Mouse (Mus musculus): Measurements from ENCODE around the gene Zfp239. TPM values are rescaled to one million over a fixed set of nuclear protein-coding genes. Genes with fewer than 3 reads are reported as not detected.
A peak's percentile ranks its signal among the peaks of the same experiment; 100 is the strongest.
"Not testable (repeated sequence)": the region's sequence is repeated elsewhere in the genome, so short reads cannot be mapped to it uniquely, and the experiment has no call there.

Zfp239 gene
- polyA plus RNA-seq (2012; ENCODE audit: insufficient read depth, insufficient read length, missing spikeins), result 0.36 and 0.71 TPM in 2 replicates

- peak within 1 kb of the TSS; percentile 87 for H3K4me3 ChIP-seq (ENCODE audit: insufficient read depth, low read depth, low read length)
- peaks cover 5% of the 10 kb centered on the region for H3K4me1 ChIP-seq (ENCODE audit: control insufficient read depth, insufficient read depth, insufficient read length, low read length)
- H3K27ac ChIP-seq (replicated peaks; ENCODE audit: low read depth, low read length), result no peak within 1 kb of the TSS
These were observed at the start of gene Zfp239 for GRCm38 (mm10) chr6:117861848-117862247. Zfp239 (plus strand) TSS chr6:117862100.

GRCm38 (mm10) chr6:117814681-117815080 is 47.2 kb upstream of the Zfp239 start:
- Histone ChIP-seq H3K27ac (replicated peaks; ENCODE audit: low read depth, low read length) (no peak overlapping the region), H3K4me1 (ENCODE audit: control insufficient read depth, insufficient read depth, insufficient read length, low read length) (0 out of 2 replicates have a peak, but pooled peaks cover 3% of the 10 kb centered on the region), H3K4me3 (ENCODE audit: insufficient read depth, low read depth, low read length) (no peak overlapping the region)

DNA sequence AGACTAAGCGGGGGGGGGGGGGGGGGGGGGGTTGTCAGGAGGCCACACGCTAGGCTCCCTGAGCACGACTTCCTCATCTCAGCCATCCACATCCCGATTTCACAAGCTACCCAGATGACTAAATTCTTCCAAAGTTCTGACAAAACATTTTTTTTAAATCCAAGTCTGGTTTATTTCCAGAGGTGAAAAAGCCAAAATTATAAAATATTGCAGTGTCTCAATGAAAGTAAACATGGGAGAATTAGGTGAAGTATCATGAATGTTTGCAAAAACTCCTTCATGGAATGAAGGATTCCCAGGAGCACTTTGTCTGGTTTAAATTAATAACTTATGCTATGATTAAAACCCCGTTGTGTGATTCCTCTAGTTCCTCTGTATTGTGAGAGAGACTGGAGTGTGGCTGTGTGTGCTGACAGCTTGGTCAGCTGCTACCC is 44.8 kb upstream of the Zfp239 start:
- Histone ChIP-seq H3K27ac (replicated peaks; ENCODE audit: low read depth, low read length) (no peak overlapping the region), H3K4me1 (ENCODE audit: control insufficient read depth, insufficient read depth, insufficient read length, low read length) (0 out of 2 replicates have a peak, but pooled peaks cover 3% of the 10 kb centered on the region), H3K4me3 (ENCODE audit: insufficient read depth, low read depth, low read length) (no peak overlapping the region)

DNA sequence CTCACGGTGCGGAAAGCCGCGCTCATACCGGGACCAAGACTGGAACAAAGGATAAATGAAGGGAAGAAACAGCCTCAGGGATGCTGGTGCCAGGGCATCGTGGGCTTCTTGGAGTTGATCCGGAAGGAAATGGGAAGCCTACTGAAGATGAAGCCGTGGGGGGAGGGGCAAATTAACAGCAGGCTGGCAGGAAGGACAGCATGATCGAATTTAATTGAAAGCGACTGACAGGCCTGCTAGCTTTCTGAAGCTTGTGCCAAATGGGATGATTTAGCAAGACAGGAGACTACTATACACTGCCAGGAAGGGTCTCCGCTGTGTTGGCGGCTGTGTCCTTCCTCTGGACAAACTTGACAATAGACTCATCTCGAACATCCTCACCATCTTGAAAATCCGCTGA is 41.6 kb upstream of the Zfp239 start:
- Histone ChIP-seq H3K4me1 (ENCODE audit: control insufficient read depth, insufficient read depth, insufficient read length, low read length) (0 out of 2 replicates have a peak, but pooled peaks cover 3% of the 10 kb centered on the region), H3K27ac (replicated peaks; ENCODE audit: low read depth, low read length) (no peak overlapping the region), H3K4me3 (ENCODE audit: insufficient read depth, low read depth, low read length) (no peak overlapping the region)

DNA sequence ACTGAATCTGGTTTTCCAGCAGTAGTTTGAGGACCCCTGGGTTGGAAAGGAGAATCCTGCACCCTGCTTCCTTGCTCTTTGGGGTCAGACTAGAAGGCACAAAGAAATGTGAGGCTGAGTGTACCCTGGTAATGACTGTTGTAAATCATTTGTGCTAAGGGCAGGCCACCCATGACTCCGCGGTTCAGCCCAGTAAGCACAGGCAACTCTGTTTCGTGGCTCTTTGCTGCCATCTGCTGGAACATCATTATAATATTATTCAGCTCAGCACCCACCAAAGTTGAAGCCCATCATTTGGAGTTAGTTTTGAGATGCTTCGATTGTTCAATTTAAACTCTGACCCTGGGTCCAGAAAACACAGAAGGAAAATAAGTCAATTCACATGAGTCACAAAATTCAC is 36.5 kb upstream of the Zfp239 start:
- Histone ChIP-seq H3K4me1 (ENCODE audit: control insufficient read depth, insufficient read depth, insufficient read length, low read length) (no peaks in the 10 kb centered on the region), H3K27ac (replicated peaks; ENCODE audit: low read depth, low read length) (no peak overlapping the region)

DNA sequence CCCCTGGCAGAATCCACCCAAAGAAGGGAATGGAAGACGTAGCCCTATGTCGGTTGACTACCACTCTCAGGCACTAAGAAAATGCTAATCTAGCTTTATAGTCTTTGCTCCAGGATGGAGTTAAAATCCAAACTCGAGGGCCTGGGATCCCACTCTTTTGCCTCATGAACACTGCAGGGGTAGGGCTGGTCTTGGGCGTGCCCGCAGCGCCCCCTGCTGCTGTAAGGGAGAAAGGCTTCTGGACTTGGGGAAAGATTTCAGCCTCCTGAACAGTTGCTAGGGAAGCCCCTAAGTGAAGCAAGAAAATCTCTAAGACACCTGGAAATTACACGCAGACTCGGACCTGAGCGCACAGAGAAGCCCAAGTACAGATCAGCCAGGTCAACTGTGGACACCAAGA is 33.6 kb upstream of the Zfp239 start:
- Histone ChIP-seq H3K4me1 (ENCODE audit: control insufficient read depth, insufficient read depth, insufficient read length, low read length) (no peaks in the 10 kb centered on the region), H3K4me3 (ENCODE audit: insufficient read depth, low read depth, low read length) (no peak overlapping the region), H3K27ac (replicated peaks; ENCODE audit: low read depth, low read length) (no peak overlapping the region)

More for the DNA sequence above, 36.5 kb upstream of the Zfp239 start:
- no peak overlapping the region for H3K4me3 ChIP-seq (ENCODE audit: insufficient read depth, low read depth, low read length)

DNA sequence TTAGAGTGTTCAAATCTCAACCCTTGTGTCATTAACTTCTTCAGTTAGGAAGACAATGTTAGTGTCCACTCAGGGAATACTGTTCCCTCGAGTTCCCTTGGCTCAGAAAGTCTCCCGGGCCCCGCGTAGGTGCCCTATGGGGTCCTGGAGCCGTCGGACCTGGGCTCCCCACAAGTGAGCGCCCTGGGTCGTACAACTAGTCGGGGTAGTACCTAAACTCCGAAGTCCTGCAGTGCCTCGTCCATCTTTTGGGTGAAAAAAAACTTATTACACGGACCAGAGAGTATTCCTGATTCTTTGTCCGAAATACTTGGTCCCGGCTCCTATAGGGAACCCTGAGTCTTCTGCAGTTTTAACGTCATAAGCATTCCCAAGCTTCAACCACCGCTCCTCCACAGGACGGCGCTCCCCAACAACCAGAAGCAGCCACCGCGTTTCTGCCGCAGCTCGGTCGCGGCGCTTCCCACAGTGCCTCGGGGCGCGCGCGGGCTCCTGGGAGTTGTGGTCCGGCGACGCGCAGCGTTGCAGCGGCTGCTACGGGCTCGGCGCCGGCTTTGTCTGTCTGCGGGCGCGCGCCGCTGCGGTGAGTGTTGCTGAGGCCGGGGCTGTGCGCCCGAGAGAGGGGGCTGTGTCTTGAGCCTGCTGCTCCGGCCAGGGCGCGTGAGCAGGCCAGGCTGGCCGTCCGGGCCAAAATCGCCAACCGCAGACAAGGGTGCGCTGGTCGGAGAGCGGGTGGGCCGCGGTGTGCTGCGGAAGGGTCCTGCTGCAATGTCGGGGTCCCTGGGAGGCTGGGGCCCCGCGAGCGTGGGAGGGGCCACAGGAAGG is 21.0 kb upstream of the Zfp239 start, which contains the start of gene Zfp637:
Zfp637 (plus strand) TSS at position 495 of the 825 bp plus-strand sequence.
- H3K4me3 ChIP-seq (ENCODE audit: insufficient read depth, low read depth, low read length), result peak within 1 kb of the TSS; percentile 97

GRCm38 (mm10) chr6:117841511-117841955 is 20.4 kb upstream of the Zfp239 start:
- H3K4me1 ChIP-seq (ENCODE audit: control insufficient read depth, insufficient read depth, insufficient read length, low read length), result no peaks in the 10 kb centered on the region
- H3K27ac ChIP-seq (replicated peaks; ENCODE audit: low read depth, low read length), result peak overlapping the region; percentile 83
- peak overlapping the region; percentile 97 for H3K4me3 ChIP-seq (ENCODE audit: insufficient read depth, low read depth, low read length)

More for the DNA sequence above, 21.0 kb upstream of the Zfp239 start, which contains the start of gene Zfp637:
- peak within 1 kb of the TSS; percentile 83 for H3K27ac ChIP-seq (replicated peaks; ENCODE audit: low read depth, low read length)
- no peaks in the 10 kb centered on the region for H3K4me1 ChIP-seq (ENCODE audit: control insufficient read depth, insufficient read depth, insufficient read length, low read length)

DNA sequence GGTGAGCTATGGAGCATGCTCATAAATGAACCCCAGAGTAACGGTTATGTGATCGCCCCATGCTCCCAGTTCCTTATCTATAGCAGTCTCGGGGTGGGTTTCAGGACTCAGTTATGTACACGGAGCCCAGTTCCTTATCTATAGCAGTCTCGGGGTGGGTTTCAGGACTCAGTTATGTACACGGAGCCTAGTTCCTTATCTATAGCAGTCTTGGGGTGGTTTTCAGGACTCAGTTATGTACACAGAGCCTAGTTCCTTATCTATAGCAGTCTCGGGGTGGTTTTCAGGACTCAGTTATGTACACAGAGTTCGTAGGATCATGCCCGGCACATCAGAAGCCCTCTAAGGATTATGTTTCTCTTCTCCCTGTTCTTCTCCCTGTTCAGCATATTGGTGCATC is 17.3 kb upstream of the Zfp239 start:
- H3K4me1 ChIP-seq (ENCODE audit: control insufficient read depth, insufficient read depth, insufficient read length, low read length), result no peaks in the 10 kb centered on the region
- H3K4me3 ChIP-seq (ENCODE audit: insufficient read depth, low read depth, low read length), result no peak overlapping the region
- H3K27ac ChIP-seq (replicated peaks; ENCODE audit: low read depth, low read length), result no peak overlapping the region

GRCm38 (mm10) chr6:117846671-117847070 is 15.2 kb upstream of the Zfp239 start:
- H3K27ac ChIP-seq (replicated peaks; ENCODE audit: low read depth, low read length); H3K4me3 ChIP-seq (ENCODE audit: insufficient read depth, low read depth, low read length); H3K4me1 ChIP-seq (ENCODE audit: control insufficient read depth, insufficient read depth, insufficient read length, low read length): not testable (repeated sequence)

DNA sequence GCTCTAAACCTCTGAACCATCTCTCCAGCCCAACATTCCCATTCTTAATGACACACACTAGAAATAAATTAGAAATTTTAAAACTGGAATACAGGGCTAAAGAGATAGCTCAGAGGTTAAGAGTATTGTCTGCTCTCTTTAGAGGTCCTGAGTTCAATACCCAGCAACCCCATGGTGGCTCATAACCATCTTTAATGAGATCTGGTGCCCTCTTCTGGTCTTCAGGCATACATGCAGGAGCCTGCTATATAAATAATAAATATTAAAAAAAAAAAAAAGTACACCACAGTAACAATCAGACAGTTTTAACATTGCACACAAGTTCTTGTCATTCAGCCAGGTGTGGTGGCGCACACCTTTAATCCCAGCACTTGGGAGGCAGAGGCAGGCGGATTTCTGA is 14.1 kb upstream of the Zfp239 start:
- Histone ChIP-seq H3K4me1 (ENCODE audit: control insufficient read depth, insufficient read depth, insufficient read length, low read length) (no peaks in the 10 kb centered on the region), H3K27ac (replicated peaks; ENCODE audit: low read depth, low read length) (no peak overlapping the region), H3K4me3 (ENCODE audit: insufficient read depth, low read depth, low read length) (no peak overlapping the region)

DNA sequence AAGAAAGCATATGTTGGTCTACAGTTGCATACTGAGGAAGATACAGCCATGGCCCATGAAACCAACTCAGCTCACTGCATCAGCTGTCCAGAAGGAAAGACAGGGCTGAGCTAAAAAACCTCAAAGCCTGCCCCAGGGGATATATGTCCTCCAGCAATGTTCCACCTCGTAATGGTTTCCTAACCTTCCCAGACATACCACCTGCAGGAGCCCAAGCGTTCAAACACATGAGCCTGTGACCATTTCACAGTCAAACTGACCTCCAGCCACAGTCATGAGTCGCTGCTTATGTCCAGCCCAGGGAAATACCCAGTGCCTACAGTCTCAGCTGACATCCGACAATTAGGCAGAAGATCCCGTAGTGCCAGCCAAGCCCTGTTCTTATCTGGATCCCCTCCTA is 13.3 kb upstream of the Zfp239 start:
- no peak overlapping the region for H3K27ac ChIP-seq (replicated peaks; ENCODE audit: low read depth, low read length)
- no peaks in the 10 kb centered on the region for H3K4me1 ChIP-seq (ENCODE audit: control insufficient read depth, insufficient read depth, insufficient read length, low read length)
- no peak overlapping the region for H3K4me3 ChIP-seq (ENCODE audit: insufficient read depth, low read depth, low read length)

- Histone ChIP-seq H3K27ac (replicated peaks; ENCODE audit: low read depth, low read length) (no peak overlapping the region), H3K4me1 (ENCODE audit: control insufficient read depth, insufficient read depth, insufficient read length, low read length) (no peaks in the 10 kb centered on the region), H3K4me3 (ENCODE audit: insufficient read depth, low read depth, low read length) (no peak overlapping the region)
These were observed 10.2 kb upstream of the Zfp239 start for GRCm38 (mm10) chr6:117851747-117852146.

DNA sequence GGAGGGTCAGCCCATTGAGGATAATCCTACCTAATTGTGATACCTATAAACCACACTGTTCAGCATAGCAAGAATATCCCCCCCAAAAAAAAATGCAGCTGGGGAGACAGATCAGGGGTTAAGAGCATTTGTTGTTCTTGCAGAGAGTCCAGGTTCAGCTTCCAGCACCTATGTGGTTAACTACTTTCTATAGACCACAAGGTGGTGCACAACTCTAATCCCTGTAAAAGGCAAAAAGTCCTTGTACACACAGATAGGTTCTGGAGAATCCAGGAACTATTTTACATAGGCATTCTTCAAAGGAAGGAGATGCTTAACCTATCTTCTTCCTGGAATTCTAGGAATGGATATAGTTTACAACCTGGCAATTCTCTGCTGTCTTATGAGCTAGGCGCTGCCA is 3.9 kb upstream of the Zfp239 start:
- peaks cover under 1% of the 10 kb centered on the region for H3K4me1 ChIP-seq (ENCODE audit: control insufficient read depth, insufficient read depth, insufficient read length, low read length)
- H3K27ac ChIP-seq (replicated peaks; ENCODE audit: low read depth, low read length), result no peak overlapping the region
- H3K4me3 ChIP-seq (ENCODE audit: insufficient read depth, low read depth, low read length), result no peak overlapping the region

DNA sequence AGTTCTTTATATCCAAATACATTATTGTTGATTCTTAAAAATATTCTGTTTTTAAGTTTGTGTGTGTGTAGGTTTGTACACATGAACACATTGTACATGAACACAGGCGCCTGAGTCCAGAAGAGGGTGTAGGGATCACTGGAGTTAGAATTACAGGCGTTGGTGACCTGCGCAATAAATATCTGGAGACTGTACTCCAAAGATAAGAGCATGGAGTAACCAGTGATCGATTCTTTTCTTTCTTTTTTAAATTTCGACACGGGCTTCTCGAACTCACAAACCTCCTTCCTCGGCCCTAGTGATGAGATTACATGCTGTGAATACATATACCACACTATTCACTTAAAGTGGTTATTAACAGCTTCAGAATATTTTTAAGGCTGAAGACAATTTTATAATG is 565 bp downstream of the Zfp239 start:
- Histone ChIP-seq H3K4me1 (ENCODE audit: control insufficient read depth, insufficient read depth, insufficient read length, low read length) (peaks cover 5% of the 10 kb centered on the region), H3K4me3 (ENCODE audit: insufficient read depth, low read depth, low read length) (no peak overlapping the region), H3K27ac (replicated peaks; ENCODE audit: low read depth, low read length) (no peak overlapping the region)

Measured in brown adipose tissue, adult 24 weeks (tissue).